Mouse (Mus musculus): Measurements from ENCODE around the gene Lin28b. TPM values are rescaled to one million over a fixed set of nuclear protein-coding genes. Genes with fewer than 3 reads are reported as not detected.

The Lin28b gene
- polyA plus RNA-seq, 1 experiment from 2014 or later = 34.2 TPM

GRCm38 (mm10) chr10:45473143-45473484 is 13.1 kb downstream of the Lin28b start:
- DNase-seq (ENCODE audit: low spot score) = no peak

GRCm38 (mm10) chr10:45472431-45473142 is 13.6 kb downstream of the Lin28b start:
- peak overlapping the region; percentile 23; the same call in 1 of the 2 replicates for H3K27ac ChIP-seq (ENCODE audit: low read depth, low read length)
- DNase-seq (ENCODE audit: low spot score) = no peak
- no peaks in the 10 kb centered on the region for H3K27me3 ChIP-seq (replicated peaks; ENCODE audit: control insufficient read depth, insufficient read depth, low read length)
- H3K36me3 ChIP-seq (ENCODE audit: control insufficient read depth, insufficient read depth, low read length) = no peaks in the 10 kb centered on the region
- peaks cover 16% of the 10 kb centered on the region for H3K4me1 ChIP-seq (replicated peaks; ENCODE audit: control insufficient read depth, insufficient read depth, low read length)
- no peak for ATAC-seq (replicated peaks; ENCODE audit: low FRiP score)
- H3K9ac ChIP-seq (ENCODE audit: low read depth, low read length) = peak overlapping the region; percentile 66; the same call in 1 of the 2 replicates
- no peaks in the 10 kb centered on the region for H3K9me3 ChIP-seq (ENCODE audit: control insufficient read depth, low read length)
- peak overlapping the region; percentile 60; the same call in 1 of the 2 replicates for H3K4me3 ChIP-seq (ENCODE audit: low read depth, low read length)
- 10% methylated on average over 6 of the region's 6 CpGs for WGBS
- H3K4me2 ChIP-seq = peak overlapping the region; percentile 81

More at GRCm38 (mm10) chr10:45473143-45473484, 13.1 kb downstream of the Lin28b start:
- 8% methylated on average over 5 of the region's 5 CpGs for WGBS
- H3K27me3 ChIP-seq (replicated peaks; ENCODE audit: control insufficient read depth, insufficient read depth, low read length) = no peaks in the 10 kb centered on the region
- peak overlapping the region; percentile 66; the same call in 1 of the 2 replicates for H3K9ac ChIP-seq (ENCODE audit: low read depth, low read length)
- no peaks in the 10 kb centered on the region for H3K36me3 ChIP-seq (ENCODE audit: control insufficient read depth, insufficient read depth, low read length)
- H3K27ac ChIP-seq (ENCODE audit: low read depth, low read length) = peak overlapping the region; percentile 23; the same call in 1 of the 2 replicates
- no peaks in the 10 kb centered on the region for H3K9me3 ChIP-seq (ENCODE audit: control insufficient read depth, low read length)
- ATAC-seq (replicated peaks; ENCODE audit: low FRiP score) = no peak
- H3K4me1 ChIP-seq (replicated peaks; ENCODE audit: control insufficient read depth, insufficient read depth, low read length) = peaks cover 16% of the 10 kb centered on the region
- peak overlapping the region; percentile 60 for H3K4me3 ChIP-seq (ENCODE audit: low read depth, low read length)
- peak overlapping the region; percentile 81 for H3K4me2 ChIP-seq

- H3K27me3 ChIP-seq (replicated peaks; ENCODE audit: control insufficient read depth, insufficient read depth, low read length) = no peaks in the 10 kb centered on the region
- H3K4me1 ChIP-seq (replicated peaks; ENCODE audit: control insufficient read depth, insufficient read depth, low read length) = peaks cover 16% of the 10 kb centered on the region
- H3K4me3 ChIP-seq (ENCODE audit: low read depth, low read length) = peak overlapping the region; percentile 36
- H3K27ac ChIP-seq (ENCODE audit: low read depth, low read length) = no peak overlapping the region
- H3K9ac ChIP-seq (ENCODE audit: low read depth, low read length) = no peak overlapping the region; the same call in 1 of the 2 replicates
- ATAC-seq (replicated peaks; ENCODE audit: low FRiP score) (no peak), DNase-seq (ENCODE audit: low spot score) (no peak)
- no peaks in the 10 kb centered on the region for H3K9me3 ChIP-seq (ENCODE audit: control insufficient read depth, low read length)
- peak overlapping the region; percentile 68 for H3K4me2 ChIP-seq
- 12% methylated on average over 3 of the region's 3 CpGs for WGBS
- H3K36me3 ChIP-seq (ENCODE audit: control insufficient read depth, insufficient read depth, low read length) = no peaks in the 10 kb centered on the region
Measured at GRCm38 (mm10) chr10:45471321-45471720, 14.9 kb downstream of the Lin28b start.

DNA sequence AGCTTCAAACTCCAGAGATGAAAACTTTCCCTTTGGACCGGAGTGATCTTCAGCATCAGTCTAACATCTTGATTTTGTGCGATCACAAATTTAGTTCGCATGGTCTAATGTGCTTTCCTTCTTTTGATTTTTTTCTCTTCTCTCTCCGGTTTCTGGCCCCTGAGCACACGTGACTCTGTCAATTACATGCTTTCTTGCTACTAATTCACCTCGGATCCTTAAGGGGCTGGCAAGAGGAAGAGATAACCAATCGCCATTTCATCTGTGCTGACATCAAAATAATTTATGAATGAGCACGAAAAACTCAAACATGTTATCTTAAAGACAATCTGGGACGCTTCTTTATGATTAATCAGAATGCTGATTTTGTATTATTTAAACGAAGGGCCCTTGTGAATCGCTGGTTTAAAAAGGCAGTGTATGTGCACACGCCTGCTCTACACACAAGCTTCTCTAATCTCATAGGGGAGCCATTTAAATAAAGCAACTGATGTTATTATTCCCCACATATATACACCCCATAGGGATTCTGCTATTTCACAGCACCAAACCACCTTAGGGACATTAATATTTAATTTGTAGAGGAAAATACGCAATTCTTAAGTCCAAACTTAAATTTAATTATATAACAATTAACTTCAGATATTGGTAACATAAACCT is 16.0 kb downstream of the Lin28b start:
- peaks cover 16% of the 10 kb centered on the region for H3K4me1 ChIP-seq (replicated peaks; ENCODE audit: control insufficient read depth, insufficient read depth, low read length)
- peak overlapping the region; percentile 89 for H3K4me2 ChIP-seq
- WGBS = 2% methylated on average over 13 of the region's 13 CpGs
- H3K27ac ChIP-seq (ENCODE audit: low read depth, low read length) = peak overlapping the region; percentile 77
- no peaks in the 10 kb centered on the region for H3K9me3 ChIP-seq (ENCODE audit: control insufficient read depth, low read length)
- H3K36me3 ChIP-seq (ENCODE audit: control insufficient read depth, insufficient read depth, low read length) = no peaks in the 10 kb centered on the region
- ATAC-seq (replicated peaks; ENCODE audit: low FRiP score) (peak; percentile 51; the same call in 1 of the 2 replicates), DNase-seq (ENCODE audit: low spot score) (no peak)
- H3K27me3 ChIP-seq (replicated peaks; ENCODE audit: control insufficient read depth, insufficient read depth, low read length) = no peaks in the 10 kb centered on the region
- peak overlapping the region; percentile 66 for H3K4me3 ChIP-seq (ENCODE audit: low read depth, low read length)
- H3K9ac ChIP-seq (ENCODE audit: low read depth, low read length) = peak overlapping the region; percentile 70

DNA sequence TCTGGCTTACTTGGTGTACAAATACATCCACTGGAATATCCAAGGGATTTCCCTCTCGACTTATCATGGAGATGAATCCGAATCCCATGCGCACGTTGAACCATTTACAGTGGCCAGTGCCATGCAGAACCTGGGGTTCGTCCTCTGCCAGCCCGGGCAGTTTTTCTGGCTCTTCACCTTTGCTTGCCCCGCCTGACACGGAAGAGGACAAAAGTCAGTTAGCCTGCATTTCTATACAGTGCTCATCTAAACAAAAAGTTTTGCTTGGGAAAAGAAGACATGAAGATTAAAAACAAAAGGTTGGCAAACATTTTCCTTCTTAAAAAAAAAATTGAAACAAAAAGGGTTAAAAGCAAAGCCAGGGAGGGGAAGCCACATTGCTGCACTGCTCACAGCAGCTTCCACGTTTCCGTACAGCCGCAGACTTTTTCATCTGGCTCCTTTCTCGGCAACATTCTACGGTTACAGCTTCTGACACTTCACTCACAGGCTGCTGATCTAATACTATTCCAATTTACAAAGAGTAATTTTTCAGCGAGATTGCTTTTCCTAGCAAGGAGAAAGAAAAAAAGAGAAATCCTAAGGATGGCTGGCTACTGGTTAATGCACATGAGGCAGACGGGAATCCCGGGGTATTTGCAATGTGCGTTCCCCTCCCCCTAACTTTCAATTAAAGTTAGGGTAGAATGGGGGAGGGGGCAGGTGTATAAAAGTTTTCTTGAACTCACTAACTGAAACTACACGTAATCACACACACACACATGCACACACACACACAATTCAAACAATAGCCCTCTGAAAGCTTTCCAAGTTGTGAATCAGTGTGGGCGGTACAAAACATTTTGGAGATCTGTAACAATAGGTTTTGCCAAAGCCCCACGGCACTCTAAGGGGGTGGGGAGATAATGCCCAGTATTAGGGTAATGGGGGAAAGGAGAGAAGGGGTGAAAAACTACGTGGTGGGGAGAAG is 16.9 kb downstream of the Lin28b start:
- ATAC-seq (replicated peaks; ENCODE audit: low FRiP score) = peak; percentile 57; the same call in 1 of the 2 replicates

DNA sequence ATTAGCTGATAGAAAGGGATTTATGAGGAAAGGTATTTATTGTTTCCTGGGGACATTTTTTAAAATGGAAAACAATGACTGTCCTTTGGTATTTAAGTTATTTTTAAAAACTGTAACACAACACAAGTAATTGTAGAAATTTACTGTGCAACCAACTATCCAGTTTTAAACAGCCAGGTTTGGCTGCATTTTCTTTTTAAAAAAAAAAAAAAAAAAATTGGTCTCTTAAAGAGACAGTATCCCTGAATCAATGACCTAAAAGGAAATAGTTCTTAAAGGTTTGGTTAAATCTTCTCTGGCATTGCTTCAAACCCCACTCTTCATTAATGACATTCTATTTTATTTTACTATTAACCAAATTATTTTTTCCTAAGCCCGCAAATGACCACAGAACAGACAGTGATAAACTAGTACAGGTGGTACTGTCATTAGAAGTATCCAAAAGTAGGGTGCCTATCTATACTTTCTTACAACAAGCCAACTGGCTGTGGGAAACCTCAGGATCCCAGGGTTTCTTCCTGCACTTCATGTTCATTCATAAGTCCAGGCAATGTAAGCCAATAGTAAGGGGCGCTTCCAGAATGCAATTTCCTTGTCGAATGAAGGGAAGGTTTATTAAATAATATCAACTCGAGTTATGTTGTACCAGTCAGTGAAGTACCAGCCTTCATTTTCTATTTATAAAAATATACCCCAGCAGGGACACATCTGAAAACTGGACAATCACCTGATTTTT is 17.8 kb downstream of the Lin28b start:
- no peaks in the 10 kb centered on the region for H3K36me3 ChIP-seq (ENCODE audit: control insufficient read depth, insufficient read depth, low read length)
- H3K9me3 ChIP-seq (ENCODE audit: control insufficient read depth, low read length) = no peaks in the 10 kb centered on the region
- H3K4me2 ChIP-seq = peak overlapping the region; percentile 89
- 42% methylated on average over 4 of the region's 4 CpGs for WGBS
- H3K4me3 ChIP-seq (ENCODE audit: low read depth, low read length) = peak overlapping the region; percentile 66
- ATAC-seq (replicated peaks; ENCODE audit: low FRiP score) (no peak), DNase-seq (ENCODE audit: low spot score) (no peak)
- H3K9ac ChIP-seq (ENCODE audit: low read depth, low read length) = peak overlapping the region; percentile 51; the same call in 1 of the 2 replicates
- H3K27me3 ChIP-seq (replicated peaks; ENCODE audit: control insufficient read depth, insufficient read depth, low read length) = no peaks in the 10 kb centered on the region
- no peak overlapping the region for H3K27ac ChIP-seq (ENCODE audit: low read depth, low read length)
- peaks cover 15% of the 10 kb centered on the region for H3K4me1 ChIP-seq (replicated peaks; ENCODE audit: control insufficient read depth, insufficient read depth, low read length)

More for the DNA sequence above, 16.9 kb downstream of the Lin28b start:
- H3K4me2 ChIP-seq = peak overlapping the region; percentile 89
- no peaks in the 10 kb centered on the region for H3K36me3 ChIP-seq (ENCODE audit: control insufficient read depth, insufficient read depth, low read length)
- 1% methylated on average over 21 of the region's 21 CpGs for WGBS
- H3K9me3 ChIP-seq (ENCODE audit: control insufficient read depth, low read length) = no peaks in the 10 kb centered on the region
- peaks cover 16% of the 10 kb centered on the region for H3K4me1 ChIP-seq (replicated peaks; ENCODE audit: control insufficient read depth, insufficient read depth, low read length)
- H3K4me3 ChIP-seq (ENCODE audit: low read depth, low read length) = peak overlapping the region; percentile 66
- peak overlapping the region; percentile 70 for H3K9ac ChIP-seq (ENCODE audit: low read depth, low read length)
- DNase-seq (ENCODE audit: low spot score) = peak; percentile 61
- H3K27me3 ChIP-seq (replicated peaks; ENCODE audit: control insufficient read depth, insufficient read depth, low read length) = no peaks in the 10 kb centered on the region
- H3K27ac ChIP-seq (ENCODE audit: low read depth, low read length) = peak overlapping the region; percentile 77

GRCm38 (mm10) chr10:45458637-45459036 is 27.6 kb downstream of the Lin28b start:
- DNase-seq (ENCODE audit: low spot score) (no peak), ATAC-seq (replicated peaks; ENCODE audit: low FRiP score) (no peak)
- H3K9ac ChIP-seq (ENCODE audit: low read depth, low read length) = no peak overlapping the region
- H3K4me2 ChIP-seq = no peak overlapping the region
- H3K27ac ChIP-seq (ENCODE audit: low read depth, low read length) = no peak overlapping the region
- peaks cover 6% of the 10 kb centered on the region; the same call in 1 of the 2 replicates for H3K4me1 ChIP-seq (replicated peaks; ENCODE audit: control insufficient read depth, insufficient read depth, low read length)
- no peaks in the 10 kb centered on the region for H3K9me3 ChIP-seq (ENCODE audit: control insufficient read depth, low read length)
- no peaks in the 10 kb centered on the region for H3K27me3 ChIP-seq (replicated peaks; ENCODE audit: control insufficient read depth, insufficient read depth, low read length)
- 53% methylated on average over 2 of the region's 2 CpGs for WGBS
- H3K4me3 ChIP-seq (ENCODE audit: low read depth, low read length) = no peak overlapping the region
- H3K36me3 ChIP-seq (ENCODE audit: control insufficient read depth, insufficient read depth, low read length) = no peaks in the 10 kb centered on the region
